Mouse (Mus musculus): Measurements from ENCODE around the gene Irs2. TPM values are rescaled to one million over a fixed set of nuclear protein-coding genes. Genes with fewer than 3 reads are reported as not detected.

The Irs2 gene
- total RNA-seq, 2 experiments from 2014 or later, result 7.6 to 12.3 TPM

DNA sequence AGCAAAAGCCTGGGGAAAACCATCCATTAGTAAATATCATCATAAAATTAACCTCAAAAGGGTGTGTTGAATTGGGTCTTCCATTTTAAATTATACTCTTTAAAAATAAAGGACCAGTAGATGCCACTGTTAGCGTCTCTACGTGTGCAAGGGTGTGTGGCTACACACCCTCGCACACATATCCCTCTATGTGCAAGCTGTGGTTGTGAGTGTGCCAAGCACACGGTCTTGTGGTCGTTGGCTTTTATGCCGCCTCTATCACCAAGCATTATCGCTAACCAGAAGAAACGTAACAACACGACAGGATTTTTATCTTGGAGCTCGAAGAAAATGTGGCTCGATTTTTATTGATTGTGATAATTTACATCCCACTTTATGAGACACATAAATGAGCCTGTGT, 2.1 kb upstream of the Irs2 start:
- ATAC-seq (ENCODE audit: poor library complexity, severe bottlenecking), result no peak

DNA sequence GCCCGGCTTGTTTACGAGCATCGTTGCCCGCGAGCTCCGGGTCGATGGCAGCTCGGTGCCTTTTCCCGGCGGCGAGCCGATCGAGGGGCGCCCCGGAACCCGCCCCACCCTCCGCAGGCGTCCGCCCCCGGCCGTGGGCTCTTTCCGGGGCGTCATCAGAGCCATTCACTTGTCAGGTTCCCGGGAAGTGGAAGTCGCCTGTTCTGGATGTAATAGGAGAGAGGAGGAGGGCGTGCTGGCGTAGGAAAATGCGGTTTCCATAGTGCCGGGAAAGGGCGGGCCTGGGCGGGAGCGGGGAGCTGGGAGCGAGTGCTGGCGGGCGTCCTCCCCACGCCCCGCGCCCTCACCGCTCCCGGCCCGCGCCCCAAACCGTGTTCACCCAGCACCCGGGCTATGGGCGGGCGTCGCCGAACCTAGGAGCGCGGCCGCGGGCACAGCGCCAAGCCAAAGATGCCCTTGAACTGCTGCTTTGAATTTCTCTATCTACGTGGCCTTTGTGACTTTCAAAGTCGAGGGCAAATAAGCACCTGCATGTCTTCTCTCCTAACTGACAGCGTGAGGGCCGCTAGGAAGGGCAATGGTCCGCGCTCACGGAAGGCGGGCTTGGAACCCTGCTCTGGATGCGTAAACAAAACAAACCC, 1.3 kb upstream of the Irs2 start:
- peak; percentile 20 for ATAC-seq (ENCODE audit: poor library complexity, severe bottlenecking)

DNA sequence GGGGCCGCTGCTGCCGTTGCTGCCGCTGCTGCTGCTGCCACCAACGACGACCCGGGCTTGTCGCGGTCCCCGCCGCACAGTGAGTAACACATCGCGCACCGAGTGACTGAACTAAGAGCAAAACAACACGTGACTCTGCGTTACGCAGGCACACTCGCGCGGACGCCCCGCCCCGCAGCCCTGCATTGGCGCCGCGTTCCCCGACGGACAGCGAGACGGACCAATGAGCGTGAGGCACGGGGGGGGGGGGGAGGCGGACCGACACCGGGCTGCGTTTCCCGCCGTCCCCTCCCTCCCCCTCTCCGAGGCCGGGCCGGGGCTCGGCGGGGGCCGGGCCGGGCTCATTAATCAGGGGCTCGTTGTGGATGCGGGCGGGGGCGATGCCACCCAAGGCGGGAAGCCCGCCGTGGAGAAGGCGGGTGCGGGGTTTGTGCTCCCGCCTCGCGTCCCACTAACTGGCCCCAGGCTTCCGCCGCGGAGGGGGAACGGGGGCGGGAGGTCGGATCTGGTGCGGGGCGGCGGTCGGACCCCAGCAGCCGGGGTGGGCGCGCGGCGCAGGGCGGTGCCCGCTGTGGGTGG, 673 bp upstream of the Irs2 start:
- peak; percentile 74 for ATAC-seq (ENCODE audit: poor library complexity, severe bottlenecking)

DNA sequence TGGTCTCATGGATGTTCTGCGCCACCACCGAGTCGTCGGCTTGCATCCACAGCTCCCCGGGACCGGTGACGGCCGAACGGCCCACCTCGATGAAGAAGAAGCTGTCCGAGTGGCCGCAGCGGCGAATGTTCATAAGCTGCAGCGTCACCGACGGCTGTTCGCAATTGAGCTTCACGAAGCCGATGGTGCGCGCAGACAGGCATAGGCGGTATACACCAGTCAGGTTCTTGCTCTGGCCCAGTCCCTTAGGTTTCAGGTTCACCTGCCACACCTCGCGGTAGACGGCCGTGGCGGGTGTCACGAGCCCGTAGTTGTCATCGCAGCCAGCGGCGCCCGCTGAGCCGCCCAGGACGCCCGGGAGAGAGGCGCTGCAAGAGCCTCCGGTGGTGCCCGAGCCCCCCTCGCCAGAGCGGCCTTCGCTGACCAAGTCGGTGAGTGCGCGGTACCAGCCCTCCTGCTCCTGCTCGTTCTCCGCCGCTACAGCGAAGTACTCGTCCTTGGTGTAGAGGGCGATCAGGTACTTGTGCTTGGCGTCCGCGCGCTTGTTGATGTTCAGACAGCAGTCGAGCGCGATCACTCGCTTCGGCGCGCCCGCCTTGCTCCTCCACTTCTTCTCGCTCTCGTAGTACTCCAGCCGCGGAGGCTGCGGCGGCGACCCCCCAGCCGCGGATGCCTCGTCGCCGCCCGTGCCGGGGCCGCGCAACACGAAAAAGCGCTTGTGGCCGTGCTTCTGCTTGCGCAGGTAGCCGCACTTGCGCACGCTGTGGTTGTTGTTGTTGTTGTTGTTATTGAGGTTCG, 478 bp downstream of the Irs2 start:
- ATAC-seq (ENCODE audit: poor library complexity, severe bottlenecking), result no peak

DNA sequence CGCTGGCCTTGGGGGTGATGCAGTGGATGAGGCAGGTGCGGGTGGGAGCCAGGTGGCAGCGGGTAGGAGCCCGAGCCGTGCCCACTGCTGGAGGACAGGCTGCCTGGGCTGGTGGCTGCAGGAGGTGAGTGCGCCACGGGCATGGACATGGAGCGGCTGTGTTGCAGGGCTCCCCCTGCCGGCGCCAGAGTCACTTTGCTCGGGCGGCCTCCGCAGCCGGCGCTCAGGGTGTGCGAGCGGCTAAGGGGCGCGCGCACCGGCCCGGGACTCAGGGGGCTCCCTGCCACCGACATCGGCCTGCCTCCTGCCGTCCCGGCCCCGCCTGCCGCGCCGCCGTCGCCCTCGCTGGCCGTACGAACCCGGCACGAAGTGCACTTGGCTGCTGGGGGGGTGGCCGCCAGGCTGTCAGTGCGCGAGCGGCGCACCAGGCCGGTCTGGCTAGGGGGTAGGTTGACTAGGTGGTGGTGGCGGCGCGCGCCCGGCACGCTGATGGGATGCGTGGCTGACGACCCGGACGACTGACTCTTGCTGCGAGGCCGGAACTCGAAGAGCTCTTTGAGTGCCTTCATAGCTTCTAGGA, 1.2 kb downstream of the Irs2 start:
- peak; percentile 53 for ATAC-seq (ENCODE audit: poor library complexity, severe bottlenecking)

DNA sequence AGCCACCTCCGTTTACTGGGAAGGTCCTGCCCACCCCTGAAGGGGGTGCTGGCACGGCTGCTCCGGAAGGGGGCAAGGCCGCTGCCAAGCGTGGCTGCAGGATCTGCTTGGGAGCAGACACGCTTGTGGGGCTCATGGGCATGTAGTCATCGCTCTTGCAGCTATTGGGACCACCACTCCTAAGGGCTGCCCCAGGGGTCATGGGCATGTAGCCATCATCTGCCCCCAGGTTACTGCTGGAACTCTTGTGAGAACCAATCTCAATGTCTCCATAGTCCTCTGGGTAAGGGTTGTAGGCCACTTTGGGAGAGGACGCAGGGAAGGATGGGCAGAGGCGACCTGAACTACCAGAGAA, 2.0 kb downstream of the Irs2 start:
- ATAC-seq (ENCODE audit: poor library complexity, severe bottlenecking), result no peak

DNA sequence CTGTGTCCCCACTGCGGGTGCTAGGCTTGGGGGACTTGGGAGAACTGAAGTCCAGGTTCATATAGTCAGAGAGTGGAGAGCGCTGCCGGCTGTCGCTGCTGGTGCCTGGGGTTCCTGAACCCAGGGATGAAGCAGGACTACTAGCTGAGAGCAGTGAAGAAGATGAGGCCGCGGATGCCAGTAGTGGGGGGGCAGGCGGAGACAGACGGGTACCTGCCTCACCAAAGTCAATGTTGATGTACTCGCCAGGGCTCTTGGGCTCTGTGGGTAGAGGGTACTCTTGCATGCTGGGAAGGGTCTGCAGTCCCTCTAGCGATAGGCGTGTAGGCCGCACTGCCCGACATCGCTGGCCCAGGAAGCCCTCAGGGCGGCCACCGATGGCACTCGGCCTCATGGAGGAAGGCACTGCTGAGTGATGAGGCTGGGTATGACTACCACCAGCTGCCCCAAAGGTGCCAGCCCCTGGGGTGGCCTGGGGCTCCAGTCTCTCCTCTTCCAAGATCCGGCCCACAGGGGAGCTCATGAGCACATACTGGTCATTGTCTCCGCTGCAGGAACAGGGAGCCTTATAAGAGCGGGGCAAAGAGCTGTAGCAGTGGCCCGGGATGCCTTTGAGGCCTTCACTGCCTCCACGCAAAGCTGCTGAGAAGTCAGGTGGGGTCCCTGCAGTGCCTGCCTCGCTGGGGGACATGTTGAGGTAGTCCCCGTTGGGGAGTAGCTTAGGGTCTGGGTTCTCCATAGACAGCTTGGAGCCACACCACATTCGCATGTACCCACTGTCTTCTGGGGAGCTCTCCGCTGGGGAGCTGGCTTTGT, 2.6 kb downstream of the Irs2 start:
- ATAC-seq (ENCODE audit: poor library complexity, severe bottlenecking), result no peak

DNA sequence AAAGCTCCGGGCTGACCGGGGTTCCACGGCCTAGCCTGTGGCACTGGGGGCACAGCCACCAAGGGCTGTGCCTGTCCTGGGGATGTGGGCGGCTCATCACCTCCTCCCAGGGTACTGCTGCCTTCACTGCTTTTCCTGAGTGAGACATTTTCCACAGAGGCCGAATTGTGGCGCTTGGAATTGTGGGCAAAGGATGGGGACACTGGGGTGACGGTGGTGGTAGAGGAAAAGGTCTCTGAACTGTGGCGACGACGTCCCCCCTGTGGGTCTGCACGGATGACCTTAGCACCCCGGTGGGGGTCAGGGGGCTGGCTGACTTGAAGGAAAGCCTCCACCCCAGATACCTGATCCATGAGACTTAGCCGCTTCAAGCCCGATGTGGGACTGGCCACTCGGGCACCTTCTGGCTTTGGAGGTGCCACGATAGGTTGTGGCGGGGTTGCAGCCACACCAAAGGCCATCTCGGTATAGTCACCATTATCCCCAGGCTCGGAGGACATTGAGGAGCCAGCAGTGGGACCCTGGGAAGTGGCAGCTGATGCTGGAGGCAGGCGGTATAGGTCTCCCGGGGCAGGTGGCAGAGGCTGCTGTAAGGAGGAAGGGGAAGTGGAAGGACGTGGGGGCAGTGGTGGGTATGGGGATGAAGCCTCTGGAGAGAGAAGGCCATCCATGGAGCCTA, 3.3 kb downstream of the Irs2 start:
- no peak for ATAC-seq (ENCODE audit: poor library complexity, severe bottlenecking)

DNA sequence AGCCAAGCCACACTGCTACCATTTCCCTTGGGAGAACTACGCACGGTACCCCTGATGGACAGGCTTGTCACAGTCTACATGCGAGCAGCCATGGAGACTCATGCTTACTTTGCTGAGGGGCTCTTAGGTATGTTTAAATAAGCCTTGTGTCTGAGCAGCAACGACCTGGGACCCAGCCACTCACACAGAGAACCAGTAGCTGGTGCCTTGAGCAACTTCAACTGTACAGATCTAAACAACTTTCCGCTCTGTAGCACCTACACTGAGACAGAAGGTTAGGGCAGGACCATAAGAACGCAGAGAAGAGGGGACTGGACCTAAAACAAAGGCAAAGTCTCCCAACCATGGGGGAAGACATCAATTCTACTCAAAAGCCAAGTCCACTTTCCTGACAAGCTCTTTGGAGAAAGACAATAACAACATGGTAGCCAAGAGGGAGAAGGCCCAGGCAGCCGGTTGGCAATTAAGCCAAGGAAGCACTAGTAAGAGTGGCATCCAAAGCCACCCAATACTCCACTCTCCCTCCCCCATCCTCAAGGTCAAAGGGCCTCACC, 4.3 kb downstream of the Irs2 start:
- ATAC-seq (ENCODE audit: poor library complexity, severe bottlenecking), result no peak

DNA sequence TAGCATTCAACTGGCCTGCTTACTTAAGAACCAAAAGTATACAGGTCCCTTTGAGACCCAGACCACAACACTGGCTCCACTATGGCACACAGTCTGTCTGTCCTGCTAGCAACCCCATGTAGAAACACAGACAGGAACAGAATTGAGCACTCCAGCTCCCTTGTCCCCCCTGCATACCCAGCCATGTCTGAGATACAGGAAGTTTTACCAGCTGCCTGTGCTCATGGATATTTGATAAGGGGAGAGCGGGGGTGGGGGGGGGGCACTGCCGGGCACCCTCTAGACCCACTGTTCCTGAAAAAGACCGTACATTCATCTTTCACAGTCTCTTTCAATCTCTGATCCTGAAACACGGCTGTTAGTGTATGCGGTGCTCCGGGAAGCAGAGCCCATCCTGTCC, 5.0 kb downstream of the Irs2 start:
- no peak for ATAC-seq (ENCODE audit: poor library complexity, severe bottlenecking)

DNA sequence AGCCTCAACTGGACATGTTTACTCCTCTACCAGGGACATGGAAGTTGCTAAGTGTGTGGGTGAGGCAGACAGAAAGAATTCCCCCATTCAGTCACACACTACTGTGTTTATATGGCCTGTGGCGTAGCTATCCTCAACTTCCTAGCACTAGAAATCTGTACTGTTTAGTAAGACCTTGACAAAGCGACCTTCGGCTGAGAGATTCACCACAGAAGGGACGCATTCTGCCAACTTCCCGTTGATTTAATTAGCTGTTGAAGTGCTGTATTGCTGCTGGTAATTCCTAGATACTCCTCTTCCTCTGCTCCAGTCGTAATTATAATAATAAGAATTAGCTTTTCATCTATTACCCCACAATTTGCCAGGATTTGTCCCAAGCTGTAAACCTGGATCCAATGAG, 5.4 kb downstream of the Irs2 start:
- no peak for ATAC-seq (ENCODE audit: poor library complexity, severe bottlenecking)

DNA sequence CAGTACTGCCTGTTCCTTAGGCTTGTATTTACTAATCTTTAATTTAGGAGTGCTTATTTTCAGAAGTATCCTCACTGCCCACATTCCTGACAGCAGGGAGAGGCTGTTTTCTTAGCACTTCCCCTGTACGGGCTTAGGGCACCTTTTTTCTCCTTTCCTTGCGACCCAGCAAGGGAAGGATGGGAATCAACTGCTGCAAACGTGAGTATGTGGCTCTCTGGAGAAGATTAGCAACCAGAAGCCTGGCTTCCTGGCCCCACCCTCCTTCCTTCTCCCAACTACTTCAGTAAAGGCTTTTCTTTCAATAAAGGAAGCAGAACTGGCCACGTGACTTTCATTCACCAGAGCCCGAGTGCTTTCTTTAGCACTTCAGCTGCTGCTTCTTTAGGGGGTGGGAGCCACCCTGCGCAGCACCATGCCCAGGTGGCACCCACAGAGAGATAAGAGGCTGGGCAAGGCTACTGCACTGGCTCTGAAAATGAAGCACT, 7.2 kb downstream of the Irs2 start:
- peak; percentile 58 for ATAC-seq (ENCODE audit: poor library complexity, severe bottlenecking)

DNA sequence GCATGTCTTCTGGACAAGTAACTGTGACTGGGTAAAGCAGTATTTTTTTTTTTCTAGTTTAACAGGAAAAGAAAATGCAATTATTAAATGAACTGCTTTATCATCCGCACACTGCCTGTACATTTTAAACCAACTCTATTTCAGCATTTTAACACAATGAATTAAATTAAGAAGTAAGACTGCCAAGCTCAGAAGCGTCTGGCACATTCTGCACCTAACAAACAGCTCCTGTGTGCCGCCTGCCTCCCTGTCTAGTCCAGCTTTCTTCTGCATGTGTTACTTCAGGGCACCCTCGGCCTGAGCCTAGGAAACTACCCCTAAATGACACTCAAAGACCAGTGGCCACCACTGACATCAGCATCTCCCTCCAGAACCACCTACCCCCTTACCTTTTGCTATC, 8.7 kb downstream of the Irs2 start:
- no peak for ATAC-seq (ENCODE audit: poor library complexity, severe bottlenecking)

DNA sequence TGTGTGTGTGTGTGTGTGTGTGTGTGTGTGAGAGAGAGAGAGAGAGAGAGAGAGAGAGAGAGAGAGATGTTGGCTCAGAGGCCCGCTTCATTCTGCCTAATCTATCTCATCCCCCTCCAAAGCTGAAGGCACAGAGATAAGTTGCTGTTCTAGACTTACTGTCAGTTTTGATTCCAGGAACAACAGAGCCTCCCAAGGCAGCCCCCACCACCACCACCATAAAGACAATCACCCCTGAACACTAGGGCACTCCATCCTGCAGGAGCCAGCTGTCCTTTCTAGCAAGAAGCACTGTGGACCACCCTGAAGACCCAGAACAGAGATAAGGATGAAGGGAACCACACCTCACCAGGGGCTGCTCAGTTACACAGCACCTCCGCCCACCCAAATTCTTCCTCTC, 12.0 kb downstream of the Irs2 start:
- ATAC-seq (ENCODE audit: poor library complexity, severe bottlenecking), result no peak

DNA sequence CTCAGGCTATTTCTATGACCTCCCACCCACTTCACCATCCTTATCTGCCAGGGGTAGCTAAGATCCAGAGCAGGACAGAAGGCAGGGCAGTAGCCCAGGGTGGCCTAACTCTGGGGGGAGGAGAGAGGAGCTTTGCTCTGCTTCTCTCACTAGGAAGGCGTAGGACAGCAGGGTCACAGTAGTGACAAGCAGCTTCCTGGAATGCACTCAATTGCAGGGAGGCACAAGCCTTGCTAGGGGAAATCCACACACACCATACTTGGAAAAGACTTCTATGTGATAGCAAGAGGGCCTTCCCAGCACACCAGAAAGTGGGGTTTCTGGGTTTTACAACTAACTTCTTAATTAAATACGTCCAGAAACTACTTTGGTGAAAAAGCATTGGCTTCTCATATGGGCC, 12.5 kb downstream of the Irs2 start:
- no peak for ATAC-seq (ENCODE audit: poor library complexity, severe bottlenecking)

DNA sequence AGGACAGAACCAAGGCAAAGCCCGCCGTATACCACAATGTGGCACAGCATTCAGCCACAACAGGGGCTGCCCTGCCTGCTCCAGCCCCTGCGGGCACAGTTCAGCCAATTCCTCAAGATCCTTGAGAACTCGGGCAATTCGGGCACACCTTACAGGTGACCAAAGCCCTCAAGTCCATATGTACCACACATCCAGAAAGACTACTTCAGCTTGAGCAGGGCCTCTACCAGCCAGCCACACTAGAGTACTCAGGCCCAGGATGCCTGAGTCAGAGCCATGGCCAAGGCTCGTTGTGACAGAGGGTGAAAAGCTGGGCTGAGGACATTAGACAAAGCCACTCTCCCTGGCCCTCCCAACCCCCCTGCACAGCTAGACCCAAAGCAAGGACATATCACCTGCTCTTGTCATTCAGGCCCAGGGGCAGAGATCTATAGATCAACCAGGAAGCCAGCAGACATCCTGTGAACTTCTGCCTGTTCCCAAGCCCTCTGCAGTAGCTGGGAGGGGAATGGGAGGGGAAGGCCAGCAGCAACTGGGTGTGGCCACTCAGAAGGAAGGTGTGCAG, 13.8 kb downstream of the Irs2 start:
- no peak for ATAC-seq (ENCODE audit: poor library complexity, severe bottlenecking)

DNA sequence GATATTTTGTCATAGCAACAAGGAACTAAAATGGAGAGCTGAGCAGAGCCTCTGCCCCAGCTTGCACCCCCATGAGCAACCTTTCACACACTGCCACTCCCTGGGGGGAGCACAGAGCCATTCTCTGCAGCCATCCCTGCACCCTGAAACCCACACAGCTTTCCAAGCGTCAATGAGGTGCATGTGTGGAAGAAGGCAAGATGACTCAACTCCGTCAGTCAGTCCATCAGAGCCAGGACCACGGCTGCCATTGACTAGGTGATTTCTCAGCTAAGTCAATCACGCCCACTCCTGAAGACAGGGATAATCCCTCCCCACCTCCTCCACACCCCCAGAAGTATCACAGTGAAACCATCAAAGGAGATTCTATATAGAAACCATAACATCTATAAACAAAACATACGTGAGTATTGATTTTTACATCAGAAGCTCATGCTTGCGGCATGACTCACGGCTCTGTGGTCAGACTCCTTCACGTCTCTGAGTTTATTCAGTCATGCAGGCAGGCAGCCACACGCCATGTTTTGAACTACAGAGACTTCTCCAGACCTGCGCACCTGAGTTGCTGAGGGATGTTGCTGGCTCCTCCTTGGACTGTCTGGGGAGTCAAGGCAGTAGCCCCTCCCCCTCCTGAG, 14.6 kb downstream of the Irs2 start:
- no peak for ATAC-seq (ENCODE audit: poor library complexity, severe bottlenecking)

DNA sequence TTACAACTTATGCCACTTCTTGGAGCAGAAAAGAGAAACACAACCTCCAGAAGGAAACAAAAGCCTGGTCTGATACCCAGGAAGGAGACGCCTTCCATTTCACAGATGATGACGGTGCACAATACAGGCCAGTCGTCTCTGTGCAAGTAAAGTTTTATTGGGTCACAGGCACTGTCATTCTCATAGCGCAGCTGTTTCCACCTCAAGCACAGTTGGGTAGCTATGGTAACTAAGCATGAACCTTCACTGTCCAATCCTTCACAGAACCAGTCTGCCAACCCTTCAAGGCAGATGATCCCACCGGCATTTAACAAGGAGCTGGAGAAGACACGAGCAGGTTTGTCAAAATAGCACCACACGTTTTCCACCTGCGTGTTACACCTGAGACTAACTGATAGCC, 16.2 kb downstream of the Irs2 start:
- ATAC-seq (ENCODE audit: poor library complexity, severe bottlenecking), result no peak; the same call in 1 of the 2 replicates

DNA sequence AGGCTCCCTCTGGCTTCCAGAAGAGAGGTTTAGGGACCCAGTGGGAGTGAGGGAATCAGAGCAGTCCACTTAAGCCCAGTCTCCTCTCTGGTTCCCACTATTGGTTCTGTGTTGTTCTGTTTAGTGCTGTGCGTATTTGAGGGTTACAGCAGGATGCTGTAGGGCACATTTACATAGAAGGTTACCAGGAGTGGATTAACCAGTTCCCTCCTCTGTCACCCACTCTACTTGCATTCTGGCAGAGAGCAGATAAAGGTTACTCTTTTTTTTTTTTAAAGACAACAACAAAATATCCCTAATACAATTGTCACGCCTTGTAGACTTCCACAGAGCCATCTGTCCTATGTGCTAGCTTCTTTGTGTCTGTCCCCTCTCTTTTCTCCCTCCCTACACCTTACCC, 16.9 kb downstream of the Irs2 start:
- peak; percentile 24; the same call in 1 of the 2 replicates for ATAC-seq (ENCODE audit: poor library complexity, severe bottlenecking)

Data from megakaryocyte, adult 5-6 weeks (primary cell).